Mouse (Mus musculus): ENCODE data around the gene Olfr279. TPM values are rescaled to one million over a fixed set of nuclear protein-coding genes. Genes with fewer than 3 reads are reported as not detected.
"Not testable (repeated sequence)": the region's sequence is repeated elsewhere in the genome, so short reads cannot be mapped to it uniquely, and the experiment has no call there.

Olfr279 gene
- polyA plus RNA-seq, 1 experiment from 2014 or later, result not detected

GRCm38 (mm10) chr15:98514146-98514545, 21.9 kb downstream of the Olfr279 start:
- 77% methylated on average over 8 of the region's 8 CpGs for WGBS
- DNase-seq (ENCODE audit: low spot score) (no peak), ATAC-seq (no peak)
- Histone ChIP-seq H3K4me1 (ENCODE audit: insufficient read depth, low read depth, low read length) (0 out of 2 replicates have a peak, but pooled peaks cover 3% of the 10 kb centered on the region), H3K4me2 (replicated peaks; ENCODE audit: low read depth, low read length) (no peak overlapping the region), H3K27ac (ENCODE audit: low read length) (no peak overlapping the region), H3K9ac (replicated peaks; ENCODE audit: low read depth) (no peak overlapping the region), H3K4me3 (ENCODE audit: low read depth, low read length) (no peak overlapping the region), H3K9me3 (ENCODE audit: low read length) (no peaks in the 10 kb centered on the region), H3K27me3 (replicated peaks; ENCODE audit: insufficient read depth, low read length) (no peaks in the 10 kb centered on the region), H3K36me3 (ENCODE audit: insufficient read depth, low read length) (0 out of 2 replicates have a peak, but pooled peaks cover 8% of the 10 kb centered on the region)
- TF ChIP-seq CTCF (IDR thresholded peaks at IDR 0.05), result no peak
- no peak for TF ChIP-seq EP300 (IDR thresholded peaks at IDR 0.05)

GRCm38 (mm10) chr15:98514845-98515244, 22.6 kb downstream of the Olfr279 start:
- H3K9me3 ChIP-seq (ENCODE audit: low read length); H3K4me2 ChIP-seq (replicated peaks; ENCODE audit: low read depth, low read length); H3K27ac ChIP-seq (ENCODE audit: low read length); ATAC-seq; H3K4me3 ChIP-seq (ENCODE audit: low read depth, low read length); H3K9ac ChIP-seq (replicated peaks; ENCODE audit: low read depth); H3K27me3 ChIP-seq (replicated peaks; ENCODE audit: insufficient read depth, low read length); H3K4me1 ChIP-seq (ENCODE audit: insufficient read depth, low read depth, low read length); DNase-seq (ENCODE audit: low spot score): not testable (repeated sequence)
- peaks cover 12% of the 10 kb centered on the region; the same call in 1 of the 2 replicates for H3K36me3 ChIP-seq (ENCODE audit: insufficient read depth, low read length)
- WGBS, result 84% methylated on average over 2 of the region's 2 CpGs

GRCm38 (mm10) chr15:98517380-98518355, 25.5 kb downstream of the Olfr279 start:
- Histone ChIP-seq H3K9me3 (ENCODE audit: low read length) (no peaks in the 10 kb centered on the region), H3K27me3 (replicated peaks; ENCODE audit: insufficient read depth, low read length) (no peaks in the 10 kb centered on the region), H3K27ac (ENCODE audit: low read length) (no peak overlapping the region), H3K4me2 (replicated peaks; ENCODE audit: low read depth, low read length) (no peak overlapping the region), H3K36me3 (ENCODE audit: insufficient read depth, low read length) (peaks cover 15% of the 10 kb centered on the region; the same call in 1 of the 2 replicates), H3K4me3 (ENCODE audit: low read depth, low read length) (no peak overlapping the region), H3K4me1 (ENCODE audit: insufficient read depth, low read depth, low read length) (no peaks in the 10 kb centered on the region), H3K9ac (replicated peaks; ENCODE audit: low read depth) (no peak overlapping the region)
- WGBS, result 65% methylated on average over 16 of the region's 16 CpGs
- TF ChIP-seq EP300 (IDR thresholded peaks at IDR 0.05), result no peak
- TF ChIP-seq CTCF (IDR thresholded peaks at IDR 0.05), result peak; percentile 93
- ATAC-seq (no peak), DNase-seq (ENCODE audit: low spot score) (peak; percentile 56)

GRCm38 (mm10) chr15:98521245-98521644, 29.0 kb downstream of the Olfr279 start:
- peaks cover 33% of the 10 kb centered on the region; the same call in 1 of the 2 replicates for H3K36me3 ChIP-seq (ENCODE audit: insufficient read depth, low read length)
- no peak for TF ChIP-seq CTCF (IDR thresholded peaks at IDR 0.05)
- TF ChIP-seq EP300 (IDR thresholded peaks at IDR 0.05), result no peak
- WGBS, result 92% methylated on average over 3 of the region's 3 CpGs

GRCm38 (mm10) chr15:98526057-98526456, 33.9 kb downstream of the Olfr279 start:
- no peak overlapping the region for H3K27ac ChIP-seq (ENCODE audit: low read length)
- ATAC-seq, result no peak
- H3K27me3 ChIP-seq (replicated peaks; ENCODE audit: insufficient read depth, low read length), result no peaks in the 10 kb centered on the region

More at GRCm38 (mm10) chr15:98521245-98521644, 29.0 kb downstream of the Olfr279 start:
- ATAC-seq, result no peak
- no peak for DNase-seq (ENCODE audit: low spot score)
- H3K4me1 ChIP-seq (ENCODE audit: insufficient read depth, low read depth, low read length), result no peaks in the 10 kb centered on the region
- no peak overlapping the region for H3K4me3 ChIP-seq (ENCODE audit: low read depth, low read length)
- H3K27ac ChIP-seq (ENCODE audit: low read length), result no peak overlapping the region
- no peaks in the 10 kb centered on the region for H3K9me3 ChIP-seq (ENCODE audit: low read length)
- no peak overlapping the region for H3K9ac ChIP-seq (replicated peaks; ENCODE audit: low read depth)
- no peak overlapping the region for H3K4me2 ChIP-seq (replicated peaks; ENCODE audit: low read depth, low read length)
- H3K27me3 ChIP-seq (replicated peaks; ENCODE audit: insufficient read depth, low read length), result no peaks in the 10 kb centered on the region

GRCm38 (mm10) chr15:98527056-98527771, 35.0 kb downstream of the Olfr279 start:
- no peaks in the 10 kb centered on the region for H3K27me3 ChIP-seq (replicated peaks; ENCODE audit: insufficient read depth, low read length)
- no peak overlapping the region for H3K27ac ChIP-seq (ENCODE audit: low read length)
- H3K9ac ChIP-seq (replicated peaks; ENCODE audit: low read depth), result no peak overlapping the region
- no peak overlapping the region for H3K4me3 ChIP-seq (ENCODE audit: low read depth, low read length)
- no peak for TF ChIP-seq CTCF (IDR thresholded peaks at IDR 0.05)
- 90% methylated on average over 5 of the region's 5 CpGs for WGBS
- H3K36me3 ChIP-seq (ENCODE audit: insufficient read depth, low read length), result peaks cover 33% of the 10 kb centered on the region
- no peaks in the 10 kb centered on the region for H3K4me1 ChIP-seq (ENCODE audit: insufficient read depth, low read depth, low read length)
- no peak for ATAC-seq
- H3K4me2 ChIP-seq (replicated peaks; ENCODE audit: low read depth, low read length), result no peak overlapping the region
- no peaks in the 10 kb centered on the region for H3K9me3 ChIP-seq (ENCODE audit: low read length)
- DNase-seq (ENCODE audit: low spot score), result no peak

More at GRCm38 (mm10) chr15:98526057-98526456, 33.9 kb downstream of the Olfr279 start:
- WGBS, result 70% methylated on average over 5 of the region's 5 CpGs
- no peaks in the 10 kb centered on the region for H3K4me1 ChIP-seq (ENCODE audit: insufficient read depth, low read depth, low read length)
- no peak overlapping the region for H3K4me2 ChIP-seq (replicated peaks; ENCODE audit: low read depth, low read length)
- no peak overlapping the region for H3K9ac ChIP-seq (replicated peaks; ENCODE audit: low read depth)
- H3K36me3 ChIP-seq (ENCODE audit: insufficient read depth, low read length), result peaks cover 33% of the 10 kb centered on the region
- no peaks in the 10 kb centered on the region for H3K9me3 ChIP-seq (ENCODE audit: low read length)
- no peak for TF ChIP-seq EP300 (IDR thresholded peaks at IDR 0.05)
- TF ChIP-seq CTCF (IDR thresholded peaks at IDR 0.05), result no peak
- no peak for DNase-seq (ENCODE audit: low spot score)
- no peak overlapping the region for H3K4me3 ChIP-seq (ENCODE audit: low read depth, low read length)

Measured in lung, postnatal 0 days (tissue).